Mouse (Mus musculus) heart, adult 2 months (tissue): ENCODE results near the gene Atp8a1. TPM values are rescaled to one million over a fixed set of nuclear protein-coding genes. Genes with fewer than 3 reads are reported as not detected.

Experiments used
- DNase-seq, 2 experiments: peaks; one replicate each; pipeline ENCODE4 v3.0.0; 2021
- H3K27ac ChIP-seq: fragments of 200-600 bp; 2 replicates; pipeline ENCODE4 v1.8.1; 2022
- H3K27me3 ChIP-seq: fragments of 200-500 bp; 2 replicates; pipeline ENCODE4 v1.6.1; 2012; ENCODE audit warnings: mild to moderate bottlenecking, low read length, inconsistent platforms, mixed read lengths; ENCODE audit not compliant: control insufficient read depth, insufficient read depth
- H3K36me3 ChIP-seq: fragments of 200-500 bp; 2 replicates; pipeline ENCODE4 v1.6.1; 2012; ENCODE audit warnings: low read length, inconsistent platforms; ENCODE audit not compliant: control insufficient read depth, insufficient read depth
- H3K4me1 ChIP-seq: fragments of 200-500 bp; 2 replicates; pipeline ENCODE4 v1.6.1; 2011; ENCODE audit warnings: low read length; ENCODE audit not compliant: control insufficient read depth, insufficient read depth
- H3K4me3 ChIP-seq: fragments of 200-600 bp; 2 replicates; pipeline ENCODE4 v1.8.1; 2022
- H3K79me2 ChIP-seq: fragments of 200-500 bp; replicated peaks from 2 replicates; pipeline ENCODE4 v1.6.1; 2012; ENCODE audit warnings: mild to moderate bottlenecking, inconsistent platforms, low read length, moderate library complexity, mixed read lengths; ENCODE audit not compliant: control insufficient read depth, insufficient read depth
- H3K9ac ChIP-seq: fragments of 200-500 bp; 2 replicates; pipeline ENCODE4 v1.6.1; 2012; ENCODE audit warnings: low read depth, mild to moderate bottlenecking, control low read depth, inconsistent platforms, low read length, mixed read lengths
- CTCF ChIP-seq: fragments of 200-600 bp; IDR thresholded peaks from 2 replicates; pipeline ENCODE4 v1.8.1; 2022; ENCODE audit warnings: antibody characterized with exemption, mild to moderate bottlenecking, moderate library complexity
- EP300 ChIP-seq: fragments of 200-500 bp; IDR thresholded peaks from 2 replicates; pipeline ENCODE4 v1.6.1; 2011; ENCODE audit warnings: low read depth, low read length, control low read depth; ENCODE audit not compliant: insufficient read depth
- POLR2A ChIP-seq: fragments of 200-500 bp; IDR thresholded peaks from 2 replicates; pipeline ENCODE4 v1.6.1; 2011; ENCODE audit warnings: mild to moderate bottlenecking, low read depth, low read length, control low read depth; ENCODE audit not compliant: insufficient read depth
- WGBS: fragments of 180-500 bp; shearing (Covaris S2); methylation state at CpG from one replicate; pipeline ENCODE4 v1.1.7; 2018; 5-methylcytosine and 5-hydroxymethylcytosine counted together
- intact Hi-C: fragments of 180-260 bp; cut with DNase I; formaldehyde crosslinking; loops from one replicate; pipeline ENCODE4 v1.15.1; 2025
- polyA plus RNA-seq: library from polyadenylated mRNA; depleted of rRNA; stranded (reverse); fragments of >200 nt; gene quantifications from 2 replicates; pipeline ENCODE4 v1.2.3, GENCODE M21; 2012
- total RNA-seq, 2 experiments: library from RNA; stranded (reverse); gene quantifications; 2 replicates each; pipeline ENCODE4 v1.2.3; 2021

Atp8a1 gene
- total and polyA plus RNA-seq, 3 experiments = 8.8 to 21.9 (median 21.8) TPM

- peaks cover 2% of the 10 kb centered on the region; the same call in 1 of the 2 replicates for H3K36me3 ChIP-seq
- no peaks in the 10 kb centered on the region for H3K79me2 ChIP-seq
- no peak for TF ChIP-seq POLR2A
- no peak for TF ChIP-seq EP300
- TF ChIP-seq CTCF = no peak
- H3K27me3 ChIP-seq = no peaks in the 10 kb centered on the region
- intact Hi-C loops = loop anchor here (2.0 to 5.0 kb wide), 3 partner anchors 58 to 146 kb away; partner anchors contain the start of gene Shisa3
- 92% methylated on average over 13 of the region's 13 CpGs for WGBS
- no peak for DNase-seq
- H3K9ac ChIP-seq = no peak overlapping the region
- H3K4me1 ChIP-seq = 0 out of 2 replicates have a peak, but pooled peaks cover 1% of the 10 kb centered on the region
- no peak overlapping the region for H3K27ac ChIP-seq
- no peak overlapping the region for H3K4me3 ChIP-seq
Measured at GRCm38 (mm10) chr5:67726810-67727209, 120.4 kb downstream of the Atp8a1 start.

- peaks cover 5% of the 10 kb centered on the region; the same call in 1 of the 2 replicates for H3K4me1 ChIP-seq
- intact Hi-C loops = no loop called here
- no peaks in the 10 kb centered on the region for H3K79me2 ChIP-seq
- no peak overlapping the region for H3K27ac ChIP-seq
- no peaks in the 10 kb centered on the region for H3K27me3 ChIP-seq
- no peak for DNase-seq
- H3K4me3 ChIP-seq = no peak overlapping the region
- H3K9ac ChIP-seq = no peak overlapping the region
- peaks cover 4% of the 10 kb centered on the region for H3K36me3 ChIP-seq
- no peak for TF ChIP-seq CTCF
- TF ChIP-seq POLR2A = no peak
- TF ChIP-seq EP300 = no peak
- 90% methylated on average over 7 of the region's 7 CpGs for WGBS
Measured at GRCm38 (mm10) chr5:67701641-67702040, 145.6 kb downstream of the Atp8a1 start.

- Histone ChIP-seq H3K27me3 (no peaks in the 10 kb centered on the region), H3K4me1 (peaks cover 5% of the 10 kb centered on the region; the same call in 1 of the 2 replicates), H3K4me3 (no peak overlapping the region), H3K36me3 (peaks cover 10% of the 10 kb centered on the region), H3K9ac (no peak overlapping the region), H3K79me2 (no peaks in the 10 kb centered on the region), H3K27ac (peak overlapping the region; percentile 12; the same call in 1 of the 2 replicates)
- no peak for TF ChIP-seq EP300
- TF ChIP-seq POLR2A = no peak
- no peak for TF ChIP-seq CTCF
- DNase-seq = no peak
- 94% methylated on average over 1 of the region's 1 CpGs for WGBS
- intact Hi-C loops = no loop called here
Measured at GRCm38 (mm10) chr5:67699418-67699817, 147.8 kb downstream of the Atp8a1 start.

GRCm38 (mm10) chr5:67698176-67698575 lies 149.1 kb downstream of the Atp8a1 start:
- Histone ChIP-seq H3K27ac (peak overlapping the region; percentile 85), H3K9ac (no peak overlapping the region), H3K4me3 (no peak overlapping the region), H3K36me3 (peaks cover 10% of the 10 kb centered on the region), H3K4me1 (peaks cover 5% of the 10 kb centered on the region; the same call in 1 of the 2 replicates), H3K27me3 (no peaks in the 10 kb centered on the region), H3K79me2 (no peaks in the 10 kb centered on the region)
- intact Hi-C loops = no loop called here
- 42% methylated on average over 3 of the region's 3 CpGs for WGBS
- peak in 1 of 2 experiments; percentile 39 for DNase-seq
- TF ChIP-seq EP300 (no peak), CTCF (no peak), POLR2A (no peak)

- peak; percentile 10 to 35 for DNase-seq
- no peaks in the 10 kb centered on the region for H3K27me3 ChIP-seq
- 33% methylated on average over 12 of the region's 12 CpGs for WGBS
- H3K9ac ChIP-seq = no peak overlapping the region
- peak overlapping the region; percentile 85 for H3K27ac ChIP-seq
- no peak overlapping the region for H3K4me3 ChIP-seq
- TF ChIP-seq CTCF (no peak), POLR2A (no peak), EP300 (no peak)
- intact Hi-C loops = no loop called here
- peaks cover 5% of the 10 kb centered on the region; the same call in 1 of the 2 replicates for H3K4me1 ChIP-seq
- H3K36me3 ChIP-seq = peaks cover 10% of the 10 kb centered on the region
- H3K79me2 ChIP-seq = no peaks in the 10 kb centered on the region
Measured at GRCm38 (mm10) chr5:67696741-67697596, 150.3 kb downstream of the Atp8a1 start.
